Mouse (Mus musculus): ENCODE results near the gene Unk.

Gene Unk

DNA sequence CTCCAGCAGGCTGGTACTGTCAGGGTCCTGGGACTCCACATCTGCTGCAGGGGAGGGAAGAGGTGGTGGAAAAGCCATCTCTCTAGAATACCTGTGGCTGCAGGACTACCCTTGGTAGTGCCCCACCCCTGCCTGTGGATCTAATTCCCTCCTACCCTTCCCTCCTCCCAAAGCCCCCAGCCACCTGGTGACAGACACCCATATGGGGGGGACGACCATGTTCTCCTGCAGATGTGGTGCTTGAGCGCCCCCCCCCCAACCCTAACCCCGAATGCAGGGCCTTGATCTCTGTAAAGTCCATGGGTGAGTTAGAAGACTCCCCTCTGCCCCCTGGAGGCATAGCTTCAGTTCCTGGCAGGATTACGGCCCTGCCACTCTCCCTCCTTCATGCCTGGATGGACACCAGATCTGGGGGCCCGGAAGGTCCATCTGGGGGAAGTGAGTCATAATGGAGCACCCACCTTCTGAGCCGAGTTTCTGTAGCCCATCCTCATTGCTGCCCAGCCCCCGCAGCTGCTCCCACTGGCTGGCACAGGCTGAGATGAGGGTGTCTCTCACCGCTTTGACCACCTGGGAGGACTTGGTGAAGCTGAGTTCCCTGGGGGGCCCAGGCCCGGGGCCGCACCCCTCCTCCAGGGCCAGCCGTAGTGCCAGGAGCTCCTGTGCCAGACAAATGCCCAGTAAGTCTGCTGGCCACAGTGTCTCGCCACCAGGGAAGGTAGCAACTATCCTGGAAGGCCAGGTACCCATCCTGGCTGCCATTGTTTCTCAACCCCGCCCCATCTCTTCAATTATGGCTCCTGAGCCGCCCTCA is 77.0 kb downstream of the Unk start:
- DNase-seq (ENCODE audit: low read depth, low spot score): no peak

DNA sequence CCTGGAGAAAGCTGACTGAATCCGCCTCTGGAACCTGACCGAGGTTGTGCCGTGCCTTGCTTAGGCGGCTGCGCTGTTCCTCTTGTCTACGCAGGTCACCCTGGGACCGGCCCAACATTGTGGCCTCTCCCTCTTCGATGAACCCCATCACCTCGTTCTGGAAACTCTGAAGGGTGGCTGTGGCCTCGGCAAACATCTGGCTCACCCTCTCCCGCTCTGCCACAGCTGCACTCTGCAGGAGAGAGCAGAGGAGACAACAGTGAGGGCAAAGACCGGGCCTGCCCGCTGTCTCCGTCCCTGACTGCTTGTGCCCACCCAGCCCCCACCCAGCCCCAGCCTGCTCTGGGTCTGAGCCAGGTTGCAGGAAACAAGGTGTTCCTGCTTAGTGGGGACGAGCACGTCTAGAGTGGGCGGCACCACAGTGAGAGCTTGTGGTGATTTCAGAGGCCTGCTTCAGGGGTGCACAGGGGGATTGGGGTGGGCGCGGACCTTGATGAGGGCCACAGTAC is 77.7 kb downstream of the Unk start:
- no peak for DNase-seq (ENCODE audit: low read depth, low spot score)

DNA sequence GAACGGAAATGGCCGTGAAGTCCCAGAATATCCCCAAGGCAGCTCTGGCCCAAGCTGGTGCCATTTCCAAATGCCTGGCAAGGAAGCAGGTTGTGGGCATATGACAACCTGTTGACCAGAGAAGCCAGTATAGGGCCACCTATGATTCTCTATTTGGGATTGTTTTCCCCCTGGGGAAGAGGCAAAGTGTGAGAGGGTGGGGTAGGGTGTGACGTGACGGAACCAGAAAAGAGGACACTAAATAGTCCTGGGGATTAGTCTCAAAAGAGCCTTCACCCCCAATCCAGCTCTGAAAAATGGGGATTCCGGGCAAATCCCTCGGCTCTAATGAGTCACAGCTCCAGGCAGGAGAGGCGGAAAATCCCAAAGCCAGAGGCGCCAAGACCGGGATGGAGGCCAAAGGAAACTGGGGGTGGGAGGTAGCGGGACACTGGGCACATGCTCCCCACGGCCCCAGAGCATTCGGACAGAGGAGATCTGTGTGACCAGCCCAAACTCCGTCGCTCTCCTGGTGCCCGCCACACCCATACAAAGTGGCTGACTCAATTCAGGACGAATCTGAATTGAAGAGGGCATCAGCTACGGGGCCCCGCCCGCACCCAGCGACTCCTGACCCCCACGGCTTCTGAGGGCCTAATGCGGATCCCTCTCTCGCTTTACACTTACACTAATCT is 78.5 kb downstream of the Unk start:
- DNase-seq (ENCODE audit: low read depth, low spot score): no peak

DNA sequence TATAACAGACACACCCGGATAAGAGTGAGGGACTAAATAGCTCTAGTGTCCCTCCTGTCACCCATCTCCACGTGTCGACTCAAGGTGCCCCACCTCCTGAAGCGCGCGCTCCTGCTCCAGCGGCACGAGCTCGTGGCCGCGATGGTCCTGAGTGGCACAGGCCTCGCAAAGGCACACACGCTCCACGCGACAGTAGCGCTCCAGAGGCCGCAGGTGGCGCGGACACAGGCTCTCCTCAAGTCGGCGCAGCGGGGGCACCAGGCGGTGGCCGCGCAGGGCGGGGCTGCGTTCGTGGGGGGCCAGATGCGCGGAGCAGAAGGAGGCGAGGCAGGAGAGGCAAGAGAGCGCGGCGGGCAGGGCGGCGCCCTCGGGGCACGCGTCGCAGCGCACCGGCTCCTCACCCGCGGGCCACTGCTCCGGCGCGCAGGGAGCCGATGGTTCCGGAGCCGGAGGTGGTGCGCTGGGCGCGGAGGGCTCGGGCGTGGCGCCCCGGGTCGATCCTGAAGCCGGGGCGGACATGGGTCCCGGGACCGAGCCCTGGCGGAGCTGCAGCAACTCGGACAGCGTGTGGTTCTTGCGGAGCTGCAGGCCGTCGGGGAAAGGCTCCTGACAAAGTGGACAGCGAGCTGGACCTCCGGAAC is 79.4 kb downstream of the Unk start:
- no peak for DNase-seq (ENCODE audit: low read depth, low spot score)

DNA sequence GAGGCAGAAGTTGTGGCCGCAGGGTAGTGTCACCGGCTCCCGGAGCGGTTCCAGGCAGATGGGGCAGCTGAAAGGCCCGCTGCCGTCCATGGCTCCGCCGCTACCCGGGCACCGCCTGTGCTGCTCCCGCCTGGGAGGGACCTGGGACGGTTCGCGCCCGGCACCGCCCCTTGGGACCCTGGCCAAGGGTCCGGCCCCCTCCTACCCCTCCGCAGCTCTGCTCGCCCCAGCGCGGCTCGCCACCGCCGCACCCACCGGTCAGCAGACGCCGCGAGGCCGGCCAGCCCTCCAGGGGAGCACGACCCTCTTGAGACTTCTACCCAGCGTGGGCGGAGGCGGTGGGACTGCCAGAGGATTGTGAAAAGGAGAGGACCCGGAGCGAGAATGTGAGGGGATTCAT is 80.0 kb downstream of the Unk start:
- no peak for DNase-seq (ENCODE audit: low read depth, low spot score)

DNA sequence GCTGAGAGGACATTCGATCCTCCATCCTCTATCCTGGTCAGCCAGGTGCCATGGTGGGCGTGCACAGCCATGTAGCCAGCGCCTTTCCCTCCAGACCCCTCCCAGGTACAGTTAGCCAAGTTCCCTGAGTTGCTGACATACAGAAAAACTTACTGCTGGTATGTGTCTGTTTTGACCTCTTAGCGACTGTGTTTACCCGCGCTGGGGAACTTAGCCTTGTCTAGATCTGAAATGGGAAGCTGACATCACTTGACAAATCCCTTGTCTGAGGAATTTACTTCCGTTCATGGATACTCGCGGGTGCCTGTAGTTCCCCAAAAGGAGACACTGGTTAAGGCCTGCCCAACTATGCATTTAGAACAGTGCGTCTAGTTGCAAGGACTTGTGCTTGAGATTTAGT is 80.4 kb downstream of the Unk start:
- DNase-seq (ENCODE audit: low read depth, low spot score): no peak

Data from retina, adult 2 months (tissue).